Mouse (Mus musculus) thymus, adult 2 months (tissue): ENCODE results near the gene Krtap3-1. TPM values are rescaled to one million over a fixed set of nuclear protein-coding genes. Genes with fewer than 3 reads are reported as not detected.

ENCODE experiments used
- DNase-seq: peaks from one replicate; pipeline ENCODE4 v3.0.0; 2021
- H3K27ac ChIP-seq: fragments of 200-500 bp; 2 replicates; pipeline ENCODE4 v1.5.1; 2012; ENCODE audit warnings: low read length, control low read depth; ENCODE audit not compliant: control insufficient read depth, insufficient read depth
- H3K27me3 ChIP-seq: fragments of 200-500 bp; 2 replicates; pipeline ENCODE4 v1.6.1; 2012; ENCODE audit warnings: mild to moderate bottlenecking, low read length, moderate library complexity, mixed read lengths; ENCODE audit not compliant: control insufficient read depth, insufficient read depth
- H3K36me3 ChIP-seq: fragments of 200-500 bp; 2 replicates; pipeline ENCODE4 v1.6.1; 2012; ENCODE audit warnings: mild to moderate bottlenecking, low read length, moderate library complexity; ENCODE audit not compliant: control insufficient read depth, insufficient read depth
- H3K4me1 ChIP-seq: fragments of 200-500 bp; replicated peaks from 2 replicates; pipeline ENCODE4 v1.6.1; 2012; ENCODE audit warnings: low read length; ENCODE audit not compliant: control insufficient read depth, insufficient read depth
- H3K4me3 ChIP-seq: fragments of 200-500 bp; 2 replicates; pipeline ENCODE4 v1.5.1; 2012; ENCODE audit warnings: mild to moderate bottlenecking, low read length, control low read depth, moderate library complexity; ENCODE audit not compliant: control insufficient read depth, insufficient read depth
- CTCF ChIP-seq: fragments of 200-500 bp; IDR thresholded peaks from 2 replicates; pipeline ENCODE4 v1.5.1; 2012; ENCODE audit warnings: mild to moderate bottlenecking, control low read depth, low read length, moderate library complexity, borderline replicate concordance; ENCODE audit not compliant: control insufficient read depth, poor library complexity, insufficient read depth; ENCODE audit errors: extremely low read depth
- POLR2A ChIP-seq: fragments of 200-500 bp; IDR thresholded peaks from 2 replicates; pipeline ENCODE4 v1.6.1; 2012; ENCODE audit warnings: mild to moderate bottlenecking, low read length, control low read depth, moderate library complexity; ENCODE audit not compliant: control insufficient read depth, poor library complexity, insufficient read depth; ENCODE audit errors: extremely low read depth
- WGBS: fragments of 180-500 bp; shearing (Covaris S2); methylation state at CpG from one replicate; pipeline ENCODE4 v1.1.7; 2018; 5-methylcytosine and 5-hydroxymethylcytosine counted together
- polyA plus RNA-seq: library from polyadenylated mRNA; depleted of rRNA; stranded (reverse); fragments of >200 nt; gene quantifications from 2 replicates; pipeline ENCODE4 v1.2.3, GENCODE M21; 2012

The Krtap3-1 gene
- polyA plus RNA-seq, 1 experiment = 0.81 TPM

DNA sequence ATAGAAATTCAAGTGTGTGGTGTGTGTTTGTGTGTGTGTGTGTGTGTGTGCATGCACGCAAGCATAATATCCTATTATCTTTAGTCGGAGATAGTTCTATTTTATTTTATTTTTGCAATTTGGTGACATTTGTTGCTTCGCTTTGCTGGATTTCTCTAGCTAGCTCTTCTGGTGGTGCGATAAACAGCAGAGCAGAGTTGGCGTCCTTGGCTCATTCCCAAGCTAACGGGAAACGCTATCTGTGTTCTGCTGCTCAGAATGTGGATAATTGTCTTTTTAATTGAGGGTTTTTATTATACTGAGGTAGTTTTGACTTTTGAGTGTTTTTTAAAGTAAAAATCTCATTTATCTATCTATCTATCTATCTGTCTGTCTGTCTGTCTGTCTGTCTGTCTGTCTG, 18.7 kb upstream of the Krtap3-1 start:
- Histone ChIP-seq H3K27ac (no peak overlapping the region), H3K36me3 (no peaks in the 10 kb centered on the region), H3K4me1 (no peaks in the 10 kb centered on the region), H3K4me3 (no peak overlapping the region), H3K27me3 (no peaks in the 10 kb centered on the region)
- WGBS = 91% methylated on average over 7 of the region's 7 CpGs
- TF ChIP-seq CTCF (no peak), POLR2A (no peak)
- DNase-seq = no peak

- Histone ChIP-seq H3K27me3 (no peaks in the 10 kb centered on the region), H3K4me3 (no peak within 1 kb of the TSS)
- 85% methylated on average over 5 of the region's 5 CpGs for WGBS
Measured at GRCm38 (mm10) chr11:99583245-99583704, 16.8 kb upstream of the Krtap3-1 start, which contains the start of gene Krtap1-4. TSS of gene Krtap1-4 (minus strand) at chr11:99583654.

DNA sequence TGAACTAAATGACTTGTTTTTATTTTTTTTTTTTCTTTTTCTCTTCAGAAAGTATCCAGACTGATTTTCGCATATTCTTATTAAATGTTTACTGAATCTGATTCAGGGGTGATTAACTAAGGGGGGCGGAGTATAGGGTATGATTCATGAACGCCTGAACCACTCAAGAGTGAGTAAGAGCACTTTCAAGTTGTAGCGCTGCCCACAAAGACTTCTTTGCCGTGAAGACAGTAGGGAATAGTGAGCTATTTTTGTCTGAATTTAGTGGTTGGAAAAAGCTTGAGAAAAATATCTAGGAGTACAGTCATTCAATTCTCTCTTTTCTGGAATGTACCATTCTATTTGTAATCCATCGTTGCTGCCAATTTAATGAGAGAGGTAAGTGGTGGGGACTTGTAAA, 15.1 kb upstream of the Krtap3-1 start:
- TF ChIP-seq CTCF = no peak
- TF ChIP-seq POLR2A = no peak

More at GRCm38 (mm10) chr11:99583245-99583704, 16.8 kb upstream of the Krtap3-1 start, which contains the start of gene Krtap1-4:
- Histone ChIP-seq H3K4me1 (no peaks in the 10 kb centered on the region), H3K36me3 (no peaks in the 10 kb centered on the region), H3K27ac (no peak within 1 kb of the TSS)
- TF ChIP-seq CTCF = no peak
- TF ChIP-seq POLR2A = no peak
- no peak for DNase-seq

GRCm38 (mm10) chr11:99581051-99581450, 14.6 kb upstream of the Krtap3-1 start:
- H3K4me1 ChIP-seq = no peaks in the 10 kb centered on the region
- WGBS = 96% methylated on average over 5 of the region's 5 CpGs
- no peaks in the 10 kb centered on the region for H3K27me3 ChIP-seq
- H3K36me3 ChIP-seq = no peaks in the 10 kb centered on the region
- H3K4me3 ChIP-seq = no peak overlapping the region
- TF ChIP-seq CTCF (no peak), POLR2A (no peak)
- no peak for DNase-seq
- no peak overlapping the region for H3K27ac ChIP-seq

More for the DNA sequence above, 15.1 kb upstream of the Krtap3-1 start:
- H3K4me3 ChIP-seq = no peak overlapping the region
- no peaks in the 10 kb centered on the region for H3K4me1 ChIP-seq
- WGBS = 92% methylated on average over 6 of the region's 6 CpGs
- no peaks in the 10 kb centered on the region for H3K36me3 ChIP-seq
- no peak overlapping the region for H3K27ac ChIP-seq
- H3K27me3 ChIP-seq = no peaks in the 10 kb centered on the region
- DNase-seq = no peak

DNA sequence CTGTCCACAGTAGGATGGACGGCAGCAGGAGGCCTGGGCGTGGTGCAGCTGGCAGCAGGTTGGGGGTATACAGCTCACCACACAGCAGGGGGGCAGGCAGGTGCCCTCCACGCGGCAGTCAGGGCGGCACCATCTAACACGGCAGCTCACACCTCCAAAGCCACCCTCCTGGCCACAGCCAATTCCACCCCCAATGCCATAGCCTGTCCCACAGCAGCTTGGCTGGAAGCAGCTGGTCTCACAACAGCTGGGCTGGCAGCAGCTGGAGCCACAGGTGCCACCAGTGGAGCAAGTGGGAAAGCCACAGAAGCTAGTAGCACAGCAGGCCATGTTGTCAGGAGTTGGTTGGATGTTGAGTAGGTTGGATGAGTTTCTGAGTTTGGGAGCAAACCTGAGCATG, 14.2 kb upstream of the Krtap3-1 start, which contains the start of gene Krtap1-5:
Gene Krtap1-5 (minus strand): TSS at position 381 of the 400 bp plus-strand sequence.
- TF ChIP-seq POLR2A (no peak), CTCF (no peak)
- 87% methylated on average over 6 of the region's 6 CpGs for WGBS

GRCm38 (mm10) chr11:99574106-99574505, 7.7 kb upstream of the Krtap3-1 start:
- peak; percentile 63 for DNase-seq
- Histone ChIP-seq H3K36me3 (no peaks in the 10 kb centered on the region), H3K4me1 (no peaks in the 10 kb centered on the region), H3K27ac (no peak overlapping the region), H3K27me3 (no peaks in the 10 kb centered on the region), H3K4me3 (no peak overlapping the region)
- WGBS = 5% methylated on average over 7 of the region's 7 CpGs
- TF ChIP-seq CTCF = peak; percentile 59; the same call in 1 of the 2 replicates
- no peak for TF ChIP-seq POLR2A

More for the DNA sequence above, 14.2 kb upstream of the Krtap3-1 start, which contains the start of gene Krtap1-5:
- Histone ChIP-seq H3K36me3 (no peaks in the 10 kb centered on the region), H3K27ac (no peak within 1 kb of the TSS), H3K4me1 (no peaks in the 10 kb centered on the region), H3K4me3 (no peak within 1 kb of the TSS), H3K27me3 (no peaks in the 10 kb centered on the region)
- DNase-seq = no peak
